Mouse (Mus musculus) C2C12 (cell line): ENCODE data around the gene Pnpo. TPM values are rescaled to one million over a fixed set of nuclear protein-coding genes. Genes with fewer than 3 reads are reported as not detected.

ENCODE experiments used
- H3K27me3 ChIP-seq: one replicate; pipeline ENCODE4 v1.6.1; 2011; ENCODE audit not compliant: control insufficient read depth, insufficient read depth, insufficient read length
- H3K36me3 ChIP-seq: one replicate; pipeline ENCODE4 v1.6.1; 2011; ENCODE audit not compliant: control insufficient read depth, insufficient read depth
- H3K4me3 ChIP-seq: one replicate; pipeline ENCODE4 v1.5.1; 2011; ENCODE audit warnings: mild to moderate bottlenecking, control low read depth; ENCODE audit not compliant: poor library complexity, insufficient read depth, severe bottlenecking
- H3K79me2 ChIP-seq: one replicate; pipeline ENCODE4 v1.6.1; 2011; ENCODE audit not compliant: control insufficient read depth, insufficient read depth
- H3K79me3 ChIP-seq: one replicate; pipeline ENCODE4 v1.6.1; 2011; ENCODE audit warnings: low read depth, control low read depth
- H3ac ChIP-seq: one replicate; pipeline ENCODE3; 2011; ENCODE audit warnings: low read depth; ENCODE audit not compliant: control insufficient read depth, insufficient read length
- CEBPB ChIP-seq: IDR thresholded peaks from one replicate; pipeline ENCODE4 v1.6.1; 2011; ENCODE audit warnings: low read depth, mild to moderate bottlenecking, control low read depth, moderate library complexity
- CTCF ChIP-seq: IDR thresholded peaks from one replicate; pipeline ENCODE4 v1.5.1; 2011; ENCODE audit not compliant: control insufficient read depth, insufficient read depth, insufficient read length
- FOSL1 ChIP-seq: IDR thresholded peaks from one replicate; pipeline ENCODE4 v1.8.0; 2011; ENCODE audit warnings: mild to moderate bottlenecking, low read length; ENCODE audit not compliant: poor library complexity, insufficient read depth, severe bottlenecking
- MAX ChIP-seq: IDR thresholded peaks from one replicate; pipeline ENCODE4 v1.6.1; 2011; ENCODE audit warnings: mild to moderate bottlenecking, control low read depth
- MYOD1 ChIP-seq: IDR thresholded peaks from one replicate; pipeline ENCODE4 v1.6.1; 2011; ENCODE audit warnings: low read depth; ENCODE audit not compliant: control insufficient read depth, insufficient read length
- MYOG ChIP-seq: IDR thresholded peaks from one replicate; pipeline ENCODE4 v1.6.1; 2011; ENCODE audit not compliant: control insufficient read depth, insufficient read length; ENCODE audit errors: extremely low read depth
- USF1 ChIP-seq: IDR thresholded peaks from one replicate; pipeline ENCODE4 v1.6.1; 2011; ENCODE audit warnings: low read depth, mild to moderate bottlenecking, control low read depth, moderate library complexity
- polyA plus RNA-seq: library from polyadenylated mRNA; unstranded; fragments of >200 nt; fragmentation: generic; extraction: Trizol; gene quantifications from one replicate; pipeline ENCODE4 v1.2.1, GENCODE M21; 2012; ENCODE audit warnings: missing spikeins

Pnpo gene
- polyA plus RNA-seq, 1 experiment: 8.5 TPM

GRCm38 (mm10) chr11:96968476-96968875, 24.7 kb upstream of the Pnpo start:
- no peak for TF ChIP-seq USF1
- no peak for TF ChIP-seq CTCF
- no peak for TF ChIP-seq CEBPB
- TF ChIP-seq MYOD1: no peak
- no peak for TF ChIP-seq FOSL1
- no peak for TF ChIP-seq MYOG
- no peak for TF ChIP-seq MAX
- H3K79me3 ChIP-seq: peaks cover 36% of the 10 kb centered on the region
- H3K79me2 ChIP-seq: peaks cover 67% of the 10 kb centered on the region
- H3K4me3 ChIP-seq: no peak overlapping the region
- H3K27me3 ChIP-seq: no peaks in the 10 kb centered on the region
- H3K36me3 ChIP-seq: no peaks in the 10 kb centered on the region
- H3ac ChIP-seq: no peak overlapping the region

- TF ChIP-seq MYOD1 (no peak), CTCF (no peak), CEBPB (no peak), MYOG (no peak), USF1 (no peak), MAX (no peak), FOSL1 (no peak)
- peaks cover 32% of the 10 kb centered on the region for H3K79me3 ChIP-seq
- H3ac ChIP-seq: peak overlapping the region; percentile 41
- peaks cover 5% of the 10 kb centered on the region for H3K36me3 ChIP-seq
- H3K4me3 ChIP-seq: no peak overlapping the region
- H3K79me2 ChIP-seq: peaks cover 61% of the 10 kb centered on the region
- H3K27me3 ChIP-seq: no peaks in the 10 kb centered on the region
These were observed 23.9 kb upstream of the Pnpo start for GRCm38 (mm10) chr11:96967544-96968269.

GRCm38 (mm10) chr11:96966914-96967543, 23.2 kb upstream of the Pnpo start:
- no peak overlapping the region for H3ac ChIP-seq
- peaks cover 10% of the 10 kb centered on the region for H3K36me3 ChIP-seq
- H3K27me3 ChIP-seq: no peaks in the 10 kb centered on the region
- no peak overlapping the region for H3K4me3 ChIP-seq
- H3K79me2 ChIP-seq: peaks cover 54% of the 10 kb centered on the region
- peaks cover 28% of the 10 kb centered on the region for H3K79me3 ChIP-seq
- TF ChIP-seq FOSL1: no peak
- TF ChIP-seq MYOD1: no peak
- peak; percentile 83 for TF ChIP-seq CEBPB
- no peak for TF ChIP-seq MAX

- no peaks in the 10 kb centered on the region for H3K27me3 ChIP-seq
- TF ChIP-seq FOSL1 (no peak), CTCF (no peak), CEBPB (no peak), MYOD1 (no peak)
These were observed 22.4 kb upstream of the Pnpo start for GRCm38 (mm10) chr11:96966172-96966571.

GRCm38 (mm10) chr11:96963580-96963979, 19.8 kb upstream of the Pnpo start:
- H3K27me3 ChIP-seq: no peaks in the 10 kb centered on the region
- no peak overlapping the region for H3ac ChIP-seq
- H3K36me3 ChIP-seq: peaks cover 36% of the 10 kb centered on the region
- TF ChIP-seq CTCF (peak; percentile 71), FOSL1 (no peak)
- peaks cover 9% of the 10 kb centered on the region for H3K79me3 ChIP-seq
- H3K4me3 ChIP-seq: no peak overlapping the region
- H3K79me2 ChIP-seq: peaks cover 24% of the 10 kb centered on the region

More at GRCm38 (mm10) chr11:96966172-96966571, 22.4 kb upstream of the Pnpo start:
- no peak overlapping the region for H3K4me3 ChIP-seq
- no peak overlapping the region for H3ac ChIP-seq
- H3K79me2 ChIP-seq: peaks cover 46% of the 10 kb centered on the region
- H3K79me3 ChIP-seq: peaks cover 21% of the 10 kb centered on the region
- peaks cover 12% of the 10 kb centered on the region for H3K36me3 ChIP-seq

GRCm38 (mm10) chr11:96957061-96957805, 13.4 kb upstream of the Pnpo start:
- no peaks in the 10 kb centered on the region for H3K79me3 ChIP-seq
- H3K36me3 ChIP-seq: peaks cover 72% of the 10 kb centered on the region
- TF ChIP-seq MAX (no peak), CEBPB (no peak), CTCF (no peak), MYOG (no peak)

More at GRCm38 (mm10) chr11:96957061-96957805, 13.4 kb upstream of the Pnpo start:
- no peak overlapping the region for H3ac ChIP-seq
- H3K79me2 ChIP-seq: no peaks in the 10 kb centered on the region
- no peaks in the 10 kb centered on the region for H3K27me3 ChIP-seq
- H3K4me3 ChIP-seq: no peak overlapping the region
